Mouse (Mus musculus) CD8-positive naive resting alpha-beta T cell, adult 57 days (primary cell): ENCODE data around the gene Fbxo11. TPM values are rescaled to one million over a fixed set of nuclear protein-coding genes. Genes with fewer than 3 reads are reported as not detected.

ENCODE experiments used
- total RNA-seq: library from RNA; stranded (reverse); gene quantifications from one replicate; pipeline ENCODE4 v1.2.4, GENCODE M21; 2023

Fbxo11 gene
- 74.0 TPM for total RNA-seq

DNA sequence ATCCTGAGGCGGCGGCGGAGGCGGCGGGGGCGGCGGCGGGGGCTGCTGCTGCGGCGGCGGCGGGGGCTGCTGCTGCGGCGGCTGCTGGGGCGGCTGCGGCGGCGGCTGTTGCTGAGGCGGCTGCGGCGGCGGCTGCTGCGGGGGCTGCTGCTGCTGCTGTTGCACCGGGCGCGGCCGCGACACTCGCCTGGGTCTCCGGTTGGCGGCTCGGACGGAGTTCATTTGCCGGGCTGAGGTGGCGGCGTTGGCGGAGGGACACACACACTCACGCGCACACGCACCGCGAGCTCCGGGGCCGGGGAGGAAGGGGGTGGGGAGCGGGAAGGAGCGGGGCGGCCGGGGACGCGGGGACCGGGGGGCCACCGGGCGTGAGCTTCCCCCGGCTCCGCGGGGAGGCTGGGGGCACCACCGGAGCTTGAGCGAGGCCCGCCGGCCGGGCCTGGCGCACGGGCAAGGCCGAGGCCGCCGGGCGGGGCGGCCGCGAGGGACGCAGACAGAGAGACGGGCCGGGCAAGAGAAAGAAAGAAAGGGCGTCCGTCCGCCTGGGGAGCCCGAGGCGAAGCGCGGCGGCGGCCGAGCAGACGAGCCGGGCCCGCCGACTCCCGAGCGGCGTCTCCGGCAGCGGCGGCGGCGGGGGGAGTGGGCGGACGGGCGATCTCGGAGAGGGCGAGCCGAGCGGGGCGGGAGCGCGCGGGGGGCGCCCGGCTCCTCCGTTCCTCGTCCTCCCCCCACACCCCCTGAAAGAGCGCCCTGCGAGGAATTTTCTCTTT is at the start of gene Fbxo11:
Fbxo11 (minus strand) TSS at position 261 of the 770 bp plus-strand sequence.

DNA sequence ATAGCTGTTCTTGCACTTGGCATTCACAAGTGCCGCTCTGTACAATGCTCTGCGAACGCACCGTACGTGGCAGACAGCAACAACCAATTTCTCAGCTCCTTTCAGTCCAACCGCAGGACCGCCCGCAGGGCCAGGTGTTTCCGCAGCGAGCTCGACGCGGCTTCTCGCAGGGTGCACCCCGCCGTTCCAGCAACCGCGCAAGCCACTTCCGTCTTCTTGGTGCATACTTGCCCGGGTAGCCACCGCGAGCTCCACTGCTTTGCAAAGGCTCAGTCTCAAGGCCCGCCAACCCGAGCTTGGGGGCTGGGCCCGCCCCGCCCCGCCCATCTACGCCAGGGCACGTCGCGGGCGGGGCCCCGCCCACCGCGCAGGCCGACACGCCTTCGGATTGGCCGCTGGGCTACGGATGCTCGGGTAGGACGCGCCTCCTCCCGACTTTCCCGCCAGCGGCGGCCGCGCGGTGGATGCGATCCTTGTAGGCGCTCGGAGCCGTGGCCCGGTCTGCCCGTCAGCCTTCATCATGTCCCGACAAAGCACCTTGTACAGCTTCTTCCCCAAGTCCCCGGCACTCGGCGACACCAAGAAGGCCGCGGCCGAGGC is 90.4 kb downstream of the Fbxo11 start, which contains the start of gene Msh6:
Msh6 (plus strand) TSS at position 434 of the 600 bp plus-strand sequence.

Other genes starting within 250 kb of the Fbxo11 start
- not detected for gene Rpl36-ps4, start 144.3 kb downstream of the Fbxo11 start, total RNA-seq
- 19.6 TPM for gene Msh6, start 90.2 kb downstream of the Fbxo11 start, total RNA-seq